Mouse (Mus musculus) brown adipose tissue, adult 24 weeks (tissue): ENCODE measurements around the gene Apoc1. TPM values are rescaled to one million over a fixed set of nuclear protein-coding genes. Genes with fewer than 3 reads are reported as not detected.
A peak's percentile ranks its signal among the peaks of the same experiment; 100 is the strongest.

Experiments used
- H3K27ac ChIP-seq: fragments of 200-500 bp; replicated peaks from 2 replicates; pipeline ENCODE4 v1.5.1; 2012; ENCODE audit warnings: low read depth, mild to moderate bottlenecking, low read length
- H3K4me1 ChIP-seq: fragments of 200-500 bp; 2 replicates; pipeline ENCODE4 v1.6.1; 2012; ENCODE audit warnings: low read length, mixed read lengths; ENCODE audit not compliant: control insufficient read depth, insufficient read depth, insufficient read length
- H3K4me3 ChIP-seq: fragments of 200-500 bp; 2 replicates; pipeline ENCODE4 v1.5.1; 2012; ENCODE audit warnings: low read depth, mild to moderate bottlenecking, low read length, moderate library complexity; ENCODE audit not compliant: insufficient read depth
- polyA plus RNA-seq: library from polyadenylated mRNA; stranded (reverse); fragments of >200 nt; gene quantifications from 2 replicates; pipeline ENCODE4 v1.2.4, GENCODE M21; 2012; ENCODE audit not compliant: missing spikeins, insufficient read depth, insufficient read length

Gene Apoc1
- polyA plus RNA-seq, 1 experiment, result 1,406 TPM

- H3K27ac ChIP-seq, result no peak overlapping the region
Observed at GRCm38 (mm10) chr7:19652614-19653013, 39.8 kb downstream of the Apoc1 start.

GRCm38 (mm10) chr7:19651063-19651786 lies 41.2 kb downstream of the Apoc1 start:
- Histone ChIP-seq H3K27ac (0 out of 2 replicates have a peak overlapping the region, but pooled peaks have one; percentile 34), H3K4me3 (no peak overlapping the region), H3K4me1 (peaks cover 12% of the 10 kb centered on the region; the same call in 1 of the 2 replicates)

More at GRCm38 (mm10) chr7:19652614-19653013, 39.8 kb downstream of the Apoc1 start:
- 0 out of 2 replicates have a peak, but pooled peaks cover 7% of the 10 kb centered on the region for H3K4me1 ChIP-seq
- no peak overlapping the region for H3K4me3 ChIP-seq

GRCm38 (mm10) chr7:19641223-19641622 lies 51.2 kb downstream of the Apoc1 start:
- Histone ChIP-seq H3K4me1 (no peaks in the 10 kb centered on the region), H3K27ac (no peak overlapping the region), H3K4me3 (no peak overlapping the region)

Other genes with a start within 250 kb of the Apoc1 start
- 9.8 and 10.9 TPM in 2 replicates for gene Mark4, start 233.8 kb downstream of the Apoc1 start, polyA plus RNA-seq
- gene Exoc3l2, start 229.3 kb downstream of the Apoc1 start, polyA plus RNA-seq, result 0.79 and 1.0 TPM in 2 replicates
- 3.4 and 4.0 TPM in 2 replicates for gene Bloc1s3, start 184.3 kb downstream of the Apoc1 start, polyA plus RNA-seq
- 39.3 and 49.9 TPM in 2 replicates for gene Trappc6a, start 184.3 kb downstream of the Apoc1 start, polyA plus RNA-seq
- gene Nkpd1, start 174.8 kb downstream of the Apoc1 start, polyA plus RNA-seq, result not detected in 2 replicates
- gene Ppp1r37, start 129.6 kb downstream of the Apoc1 start, polyA plus RNA-seq, result 35.9 and 48.9 TPM in 2 replicates
- 0.67 and 0.75 TPM in 2 replicates for gene Zfp296, start 115.4 kb downstream of the Apoc1 start, polyA plus RNA-seq
- 44.2 and 47.4 TPM in 2 replicates for gene Gemin7, start 115.1 kb downstream of the Apoc1 start, polyA plus RNA-seq
- 9.6 and 17.9 TPM in 2 replicates for gene Clasrp, start 88.2 kb downstream of the Apoc1 start, polyA plus RNA-seq
- 7.1 and 10.5 TPM in 2 replicates for gene Relb, start 63.2 kb downstream of the Apoc1 start, polyA plus RNA-seq
- 72.2 and 77.2 TPM in 2 replicates for gene Clptm1, start 27.6 kb downstream of the Apoc1 start, polyA plus RNA-seq
- gene Apoc2, start 14.7 kb downstream of the Apoc1 start, polyA plus RNA-seq, result 1.7 TPM in 1 of 2 replicates, not detected in the other
- gene Gm44805, start 11.2 kb downstream of the Apoc1 start, polyA plus RNA-seq, result not detected in 2 replicates
- gene Apoc4, start 11.2 kb downstream of the Apoc1 start, polyA plus RNA-seq, result not detected in 2 replicates
- 777 and 1,675 TPM in 2 replicates for gene Apoe, start 6.5 kb upstream of the Apoc1 start, polyA plus RNA-seq
- gene Tomm40, start 22.8 kb upstream of the Apoc1 start, polyA plus RNA-seq, result 64.2 and 86.3 TPM in 2 replicates
- gene Nectin2, start 57.8 kb upstream of the Apoc1 start, polyA plus RNA-seq, result 36.0 and 38.3 TPM in 2 replicates
- gene Bcam, start 78.4 kb upstream of the Apoc1 start, polyA plus RNA-seq, result 7.6 and 20.8 TPM in 2 replicates
- gene Cblc, start 104.1 kb upstream of the Apoc1 start, polyA plus RNA-seq, result 1.6 TPM in 1 of 2 replicates, not detected in the other
- gene Bcl3, start 130.1 kb upstream of the Apoc1 start, polyA plus RNA-seq, result 14.7 and 24.3 TPM in 2 replicates
- gene Gm19345, start 159.3 kb upstream of the Apoc1 start, polyA plus RNA-seq, result not detected in 2 replicates
- not detected in 2 replicates for gene Ceacam16, start 168.6 kb upstream of the Apoc1 start, polyA plus RNA-seq
- gene Ceacam19, start 195.3 kb upstream of the Apoc1 start, polyA plus RNA-seq, result not detected in 2 replicates
- gene Pvr, start 228.5 kb upstream of the Apoc1 start, polyA plus RNA-seq, result 7.3 and 9.2 TPM in 2 replicates